Mouse (Mus musculus): ENCODE measurements around the gene A730071L15Rik. TPM values are rescaled to one million over a fixed set of nuclear protein-coding genes. Genes with fewer than 3 reads are reported as not detected.

The A730071L15Rik gene
- polyA plus RNA-seq, 1 experiment from 2014 or later = 0.83 TPM

GRCm38 (mm10) chr11:6200087-6200569, 299 bp downstream of the A730071L15Rik start, which contains the start of gene Nudcd3:
Gene Nudcd3, minus strand, starts transcription at chr11:6200415.
- H3K27me3 ChIP-seq (ENCODE audit: control insufficient read depth, insufficient read depth, low read length) = no peaks in the 10 kb centered on the region; the same call in 1 of the 2 replicates
- no peaks in the 10 kb centered on the region for H3K9me3 ChIP-seq (ENCODE audit: control insufficient read depth, low read length)
- peak within 1 kb of the TSS; percentile 85 for H3K4me2 ChIP-seq (ENCODE audit: low read depth, low read length)
- H3K4me1 ChIP-seq (ENCODE audit: control insufficient read depth, insufficient read depth, low read length) = peaks cover 17% of the 10 kb centered on the region
- H3K4me3 ChIP-seq (ENCODE audit: low read depth, low read length) = peak within 1 kb of the TSS; percentile 99
- peak; percentile 98 for ATAC-seq (ENCODE audit: low read depth)
- H3K36me3 ChIP-seq (ENCODE audit: control insufficient read depth, insufficient read depth, low read length) = no peaks in the 10 kb centered on the region
- peak within 1 kb of the TSS; percentile 95 for H3K9ac ChIP-seq (replicated peaks; ENCODE audit: low read depth, low read length)
- peak within 1 kb of the TSS; percentile 98 for H3K27ac ChIP-seq (ENCODE audit: low read depth, low read length)
- under 1% methylated on average over 39 of the region's 39 CpGs for WGBS

GRCm38 (mm10) chr11:6200570-6200969, 741 bp downstream of the A730071L15Rik start:
- no peaks in the 10 kb centered on the region for H3K9me3 ChIP-seq (ENCODE audit: control insufficient read depth, low read length)
- H3K9ac ChIP-seq (replicated peaks; ENCODE audit: low read depth, low read length) = peak overlapping the region; percentile 95
- WGBS = 30% methylated on average over 9 of the region's 9 CpGs
- H3K27me3 ChIP-seq (ENCODE audit: control insufficient read depth, insufficient read depth, low read length) = no peaks in the 10 kb centered on the region; the same call in 1 of the 2 replicates
- H3K36me3 ChIP-seq (ENCODE audit: control insufficient read depth, insufficient read depth, low read length) = no peaks in the 10 kb centered on the region
- H3K27ac ChIP-seq (ENCODE audit: low read depth, low read length) = peak overlapping the region; percentile 98
- H3K4me2 ChIP-seq (ENCODE audit: low read depth, low read length) = peak overlapping the region; percentile 85
- ATAC-seq (ENCODE audit: low read depth) = no peak; the same call in 1 of the 2 replicates
- peak overlapping the region; percentile 99 for H3K4me3 ChIP-seq (ENCODE audit: low read depth, low read length)
- H3K4me1 ChIP-seq (ENCODE audit: control insufficient read depth, insufficient read depth, low read length) = peaks cover 17% of the 10 kb centered on the region

DNA sequence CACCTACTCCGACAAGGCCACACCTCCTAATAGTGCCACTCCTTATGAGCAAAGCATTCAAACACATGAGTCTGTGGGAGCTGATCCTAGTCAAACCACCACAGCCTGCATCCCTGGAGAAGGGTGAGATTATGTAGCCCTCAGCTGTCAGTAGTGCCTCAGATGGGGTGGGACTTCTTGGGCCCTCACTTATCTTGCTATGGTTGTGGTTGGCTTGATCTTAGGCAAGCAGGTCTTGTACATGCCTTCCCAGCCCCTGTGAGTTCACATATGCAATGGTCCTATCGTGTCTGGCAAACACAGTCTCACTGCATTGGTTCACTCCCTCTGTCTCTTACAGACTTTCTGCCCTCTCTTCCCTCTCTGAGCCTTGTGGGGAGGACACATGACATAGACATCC, 7.3 kb downstream of the A730071L15Rik start:
- H3K4me1 ChIP-seq (ENCODE audit: control insufficient read depth, insufficient read depth, low read length) = no peaks in the 10 kb centered on the region
- H3K27me3 ChIP-seq (ENCODE audit: control insufficient read depth, insufficient read depth, low read length) = no peaks in the 10 kb centered on the region
- 73% methylated on average over 2 of the region's 2 CpGs for WGBS
- no peak overlapping the region for H3K4me2 ChIP-seq (ENCODE audit: low read depth, low read length)
- H3K27ac ChIP-seq (ENCODE audit: low read depth, low read length) = no peak overlapping the region
- H3K9me3 ChIP-seq (ENCODE audit: control insufficient read depth, low read length) = no peaks in the 10 kb centered on the region
- no peak overlapping the region for H3K9ac ChIP-seq (replicated peaks; ENCODE audit: low read depth, low read length)
- ATAC-seq (ENCODE audit: low read depth) = no peak
- no peak overlapping the region for H3K4me3 ChIP-seq (ENCODE audit: low read depth, low read length)
- H3K36me3 ChIP-seq (ENCODE audit: control insufficient read depth, insufficient read depth, low read length) = no peaks in the 10 kb centered on the region

DNA sequence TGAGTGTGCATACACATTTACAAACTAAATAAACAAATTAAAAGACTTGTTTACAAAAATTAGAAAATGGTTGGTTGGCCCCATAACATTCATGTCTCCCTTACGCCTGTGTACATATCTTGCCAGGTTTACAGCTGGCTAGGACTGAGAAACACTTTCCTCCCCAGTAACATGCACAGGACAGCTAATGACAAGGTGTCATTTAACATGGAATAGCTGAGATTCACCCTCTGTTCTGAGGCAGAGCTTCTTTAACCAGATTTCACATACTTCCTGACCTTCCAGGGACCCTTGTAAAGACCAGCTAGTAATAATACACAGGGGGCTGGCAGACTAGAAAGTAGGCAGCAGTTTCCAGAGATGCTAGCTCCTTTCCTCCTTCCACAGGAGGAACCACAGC, 8.3 kb downstream of the A730071L15Rik start:
- H3K27ac ChIP-seq (ENCODE audit: low read depth, low read length) = no peak overlapping the region
- H3K4me3 ChIP-seq (ENCODE audit: low read depth, low read length) = no peak overlapping the region
- no peaks in the 10 kb centered on the region for H3K9me3 ChIP-seq (ENCODE audit: control insufficient read depth, low read length)
- no peaks in the 10 kb centered on the region for H3K4me1 ChIP-seq (ENCODE audit: control insufficient read depth, insufficient read depth, low read length)
- 83% methylated on average over 1 of the region's 1 CpGs for WGBS
- no peaks in the 10 kb centered on the region for H3K36me3 ChIP-seq (ENCODE audit: control insufficient read depth, insufficient read depth, low read length)
- no peak overlapping the region for H3K4me2 ChIP-seq (ENCODE audit: low read depth, low read length)
- no peak overlapping the region for H3K9ac ChIP-seq (replicated peaks; ENCODE audit: low read depth, low read length)
- no peak for ATAC-seq (ENCODE audit: low read depth)
- H3K27me3 ChIP-seq (ENCODE audit: control insufficient read depth, insufficient read depth, low read length) = no peaks in the 10 kb centered on the region

DNA sequence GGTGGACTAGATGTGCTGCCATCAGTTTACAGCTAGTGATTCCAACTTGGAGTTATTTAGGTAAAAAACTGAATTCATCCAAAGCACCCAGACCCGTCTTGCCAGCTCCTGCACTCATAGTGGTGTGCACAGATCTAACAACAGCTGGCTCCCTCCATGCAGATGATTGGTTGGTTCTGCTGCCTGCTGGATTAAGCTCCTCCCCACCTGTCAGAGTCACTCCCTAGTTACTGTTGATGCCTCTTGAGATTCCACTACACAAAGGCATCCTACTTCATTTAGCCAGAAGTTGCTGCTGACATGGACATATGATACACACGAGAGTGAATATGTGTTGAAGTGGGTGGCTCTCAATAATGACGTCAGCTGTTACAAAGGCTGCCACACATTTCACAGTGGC, 17.0 kb downstream of the A730071L15Rik start:
- Histone ChIP-seq H3K27me3 (ENCODE audit: control insufficient read depth, insufficient read depth, low read length) (no peaks in the 10 kb centered on the region), H3K4me3 (ENCODE audit: low read depth, low read length) (no peak overlapping the region), H3K36me3 (ENCODE audit: control insufficient read depth, insufficient read depth, low read length) (no peaks in the 10 kb centered on the region), H3K27ac (ENCODE audit: low read depth, low read length) (no peak overlapping the region), H3K9me3 (ENCODE audit: control insufficient read depth, low read length) (no peaks in the 10 kb centered on the region), H3K4me2 (ENCODE audit: low read depth, low read length) (no peak overlapping the region), H3K4me1 (ENCODE audit: control insufficient read depth, insufficient read depth, low read length) (no peaks in the 10 kb centered on the region), H3K9ac (replicated peaks; ENCODE audit: low read depth, low read length) (no peak overlapping the region)
- no peak for ATAC-seq (ENCODE audit: low read depth)
- WGBS = 66% methylated on average over 3 of the region's 3 CpGs

- Histone ChIP-seq H3K27ac (ENCODE audit: low read depth, low read length) (no peak overlapping the region), H3K27me3 (ENCODE audit: control insufficient read depth, insufficient read depth, low read length) (no peaks in the 10 kb centered on the region), H3K9ac (replicated peaks; ENCODE audit: low read depth, low read length) (no peak overlapping the region), H3K36me3 (ENCODE audit: control insufficient read depth, insufficient read depth, low read length) (no peaks in the 10 kb centered on the region), H3K4me1 (ENCODE audit: control insufficient read depth, insufficient read depth, low read length) (no peaks in the 10 kb centered on the region), H3K9me3 (ENCODE audit: control insufficient read depth, low read length) (no peaks in the 10 kb centered on the region), H3K4me3 (ENCODE audit: low read depth, low read length) (no peak overlapping the region), H3K4me2 (ENCODE audit: low read depth, low read length) (no peak overlapping the region)
- WGBS = 83% methylated on average over 11 of the region's 11 CpGs
- ATAC-seq (ENCODE audit: low read depth) = no peak
Observed at GRCm38 (mm10) chr11:6218189-6218896, 18.5 kb downstream of the A730071L15Rik start.

DNA sequence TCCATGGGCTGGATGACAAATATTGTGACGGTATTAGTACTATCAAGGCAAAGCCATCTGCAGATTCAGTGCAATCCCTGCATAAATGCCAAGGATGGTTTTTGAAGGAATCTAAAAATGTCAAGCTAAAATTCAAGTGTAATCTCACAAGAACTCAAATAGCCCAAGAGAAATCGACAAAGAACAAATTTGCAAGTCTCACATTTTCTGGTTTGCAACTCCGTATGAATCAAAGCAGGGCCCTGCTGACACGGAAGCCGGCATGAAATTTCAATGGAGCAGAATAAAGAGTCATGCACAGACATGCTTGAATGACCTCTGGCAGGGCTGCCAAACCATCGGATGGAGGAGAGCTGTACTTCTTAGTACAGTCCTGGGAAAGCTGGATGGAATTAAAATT, 20.1 kb downstream of the A730071L15Rik start:
- Histone ChIP-seq H3K36me3 (ENCODE audit: control insufficient read depth, insufficient read depth, low read length) (no peaks in the 10 kb centered on the region), H3K9me3 (ENCODE audit: control insufficient read depth, low read length) (no peaks in the 10 kb centered on the region), H3K9ac (replicated peaks; ENCODE audit: low read depth, low read length) (no peak overlapping the region), H3K4me1 (ENCODE audit: control insufficient read depth, insufficient read depth, low read length) (no peaks in the 10 kb centered on the region), H3K4me3 (ENCODE audit: low read depth, low read length) (no peak overlapping the region), H3K27me3 (ENCODE audit: control insufficient read depth, insufficient read depth, low read length) (no peaks in the 10 kb centered on the region), H3K27ac (ENCODE audit: low read depth, low read length) (no peak overlapping the region), H3K4me2 (ENCODE audit: low read depth, low read length) (no peak overlapping the region)
- ATAC-seq (ENCODE audit: low read depth) = no peak
- WGBS = 83% methylated on average over 6 of the region's 6 CpGs

DNA sequence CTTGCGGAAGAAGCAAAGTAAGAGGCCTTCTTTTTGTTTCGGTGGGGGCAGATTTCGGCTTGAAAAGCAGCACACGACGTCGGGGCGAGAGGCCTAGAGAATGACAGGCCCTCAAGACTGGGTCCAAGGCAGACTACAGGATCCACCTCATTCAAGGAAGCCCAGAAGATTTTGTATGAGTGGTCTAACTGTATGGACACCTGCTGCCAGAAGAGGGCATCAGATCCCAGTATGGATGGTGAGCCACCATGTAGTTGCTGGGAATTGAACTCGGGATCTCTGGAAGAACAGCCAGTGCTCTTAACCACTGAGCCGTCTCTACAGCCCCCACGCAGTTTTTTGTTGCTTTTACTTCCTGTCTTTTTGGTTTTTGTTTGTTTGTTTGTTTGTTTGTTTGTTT, 22.4 kb downstream of the A730071L15Rik start:
- H3K27me3 ChIP-seq (ENCODE audit: control insufficient read depth, insufficient read depth, low read length) = no peaks in the 10 kb centered on the region
- H3K4me3 ChIP-seq (ENCODE audit: low read depth, low read length) = no peak overlapping the region
- H3K36me3 ChIP-seq (ENCODE audit: control insufficient read depth, insufficient read depth, low read length) = no peaks in the 10 kb centered on the region
- 94% methylated on average over 10 of the region's 10 CpGs for WGBS
- H3K27ac ChIP-seq (ENCODE audit: low read depth, low read length) = no peak overlapping the region
- H3K9ac ChIP-seq (replicated peaks; ENCODE audit: low read depth, low read length) = no peak overlapping the region
- H3K9me3 ChIP-seq (ENCODE audit: control insufficient read depth, low read length) = no peaks in the 10 kb centered on the region
- no peak overlapping the region for H3K4me2 ChIP-seq (ENCODE audit: low read depth, low read length)
- no peaks in the 10 kb centered on the region for H3K4me1 ChIP-seq (ENCODE audit: control insufficient read depth, insufficient read depth, low read length)
- ATAC-seq (ENCODE audit: low read depth) = no peak

- no peaks in the 10 kb centered on the region for H3K4me1 ChIP-seq (ENCODE audit: control insufficient read depth, insufficient read depth, low read length)
- H3K27ac ChIP-seq (ENCODE audit: low read depth, low read length) = no peak overlapping the region
- H3K9me3 ChIP-seq (ENCODE audit: control insufficient read depth, low read length) = no peaks in the 10 kb centered on the region
- no peaks in the 10 kb centered on the region for H3K36me3 ChIP-seq (ENCODE audit: control insufficient read depth, insufficient read depth, low read length)
- ATAC-seq (ENCODE audit: low read depth) = no peak
- no peak overlapping the region for H3K4me3 ChIP-seq (ENCODE audit: low read depth, low read length)
- H3K9ac ChIP-seq (replicated peaks; ENCODE audit: low read depth, low read length) = no peak overlapping the region
- H3K27me3 ChIP-seq (ENCODE audit: control insufficient read depth, insufficient read depth, low read length) = no peaks in the 10 kb centered on the region
- WGBS = 85% methylated on average over 14 of the region's 14 CpGs
- H3K4me2 ChIP-seq (ENCODE audit: low read depth, low read length) = no peak overlapping the region
Observed at GRCm38 (mm10) chr11:6224541-6225229, 24.9 kb downstream of the A730071L15Rik start.

Measured in neural tube, embryonic 14.5 days (tissue).